Mouse (Mus musculus) gastrocnemius, postnatal 14 days (tissue): ENCODE measurements around the gene Bag6. TPM values are rescaled to one million over a fixed set of nuclear protein-coding genes. Genes with fewer than 3 reads are reported as not detected.
"Not testable (repeated sequence)": the region's sequence is repeated elsewhere in the genome, so short reads cannot be mapped to it uniquely, and the experiment has no call there.

Experiments used
- DNase-seq: peaks from one replicate; pipeline ENCODE4 v3.0.0; 2021; ENCODE audit warnings: mixed read lengths
- intact Hi-C: fragments of 180-260 bp; cut with DNase I; formaldehyde crosslinking; loops from one replicate; pipeline ENCODE4 v1.15.1; 2025; ENCODE audit warnings: low total_unique reads
- total RNA-seq, 2 experiments: library from RNA; stranded (reverse); gene quantifications; 2 replicates each; pipeline ENCODE4 v1.2.3; 2021

Gene Bag6
- total RNA-seq, 2 experiments from 2014 or later: 193 to 200 TPM

DNA sequence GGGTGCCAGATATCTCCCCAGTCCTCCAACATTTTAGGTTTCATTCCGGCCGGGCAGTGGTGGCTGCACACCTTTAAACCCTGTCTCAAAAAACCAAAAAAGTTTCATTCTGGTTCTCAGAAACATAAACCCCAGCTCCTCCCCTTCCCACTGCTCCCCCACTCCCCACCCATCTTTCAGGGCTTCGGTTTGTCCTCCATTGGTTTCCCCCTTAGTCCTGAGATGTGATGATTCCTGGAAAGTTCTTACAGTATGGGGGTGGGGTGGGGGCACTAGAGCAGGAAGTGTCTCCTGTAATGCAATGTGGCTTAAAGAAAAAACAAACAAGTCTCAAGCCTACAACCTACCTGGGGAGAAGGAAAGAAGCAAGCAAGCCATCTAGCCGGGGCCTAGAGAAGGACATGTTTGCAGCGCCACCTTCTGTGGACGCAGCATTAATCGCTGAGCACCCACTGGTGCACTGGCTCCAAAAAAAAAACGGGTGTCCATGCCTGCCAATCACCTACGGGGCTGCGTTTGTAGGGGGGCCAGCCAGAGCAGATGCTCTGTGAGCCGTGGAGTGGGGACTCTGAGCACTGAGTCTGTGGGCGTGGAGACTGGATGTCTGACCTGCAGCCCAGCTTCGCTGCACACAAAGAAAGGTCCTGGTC, 29.1 kb upstream of the Bag6 start:
- peak; percentile 35 for DNase-seq
- intact Hi-C loops: no loop called here

DNA sequence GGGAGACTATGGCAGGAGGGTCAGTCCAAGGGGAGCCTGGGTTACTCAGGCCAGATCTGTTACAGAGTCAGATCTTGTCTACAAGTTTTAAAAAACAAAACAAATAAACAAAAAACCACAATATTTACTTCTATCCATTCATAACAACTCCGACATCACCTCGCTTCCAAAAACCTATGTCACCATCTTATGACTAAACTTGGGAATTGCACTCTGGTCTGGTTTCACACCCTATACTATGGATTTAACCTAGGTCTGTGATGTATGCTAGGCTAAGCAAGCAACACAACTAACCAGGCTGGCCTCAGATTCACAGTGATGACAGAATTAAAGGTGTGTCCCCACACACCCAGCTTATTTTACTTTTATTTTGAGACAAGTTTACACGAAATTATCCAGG, 28.5 kb upstream of the Bag6 start:
- no peak for DNase-seq
- intact Hi-C loops: no loop called here

DNA sequence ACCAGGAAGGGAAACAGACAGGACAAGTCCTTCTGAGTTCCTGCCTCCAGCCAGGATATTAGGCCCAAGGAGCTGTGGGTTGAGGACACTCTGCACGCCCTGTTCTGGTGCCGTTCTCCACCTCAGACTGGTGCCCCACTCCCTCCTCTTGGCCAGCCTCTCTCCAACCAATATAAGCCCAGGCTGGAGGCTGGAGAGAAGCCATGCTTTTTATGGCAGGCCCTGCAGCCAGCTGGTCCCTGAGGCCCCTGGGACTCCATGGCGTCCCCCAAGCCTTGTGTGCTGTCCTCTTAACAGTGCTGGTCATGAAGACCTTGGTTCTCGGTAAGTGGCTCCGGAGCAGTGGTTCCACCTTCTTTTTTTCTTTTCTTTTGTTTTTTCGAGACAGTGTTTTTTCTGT, 26.9 kb upstream of the Bag6 start, which contains the start of gene Ly6g5c:
Gene Ly6g5c (plus strand): TSS at position 183 of the 400 bp plus-strand sequence.
- DNase-seq: no peak
- intact Hi-C loops: no loop called here

DNA sequence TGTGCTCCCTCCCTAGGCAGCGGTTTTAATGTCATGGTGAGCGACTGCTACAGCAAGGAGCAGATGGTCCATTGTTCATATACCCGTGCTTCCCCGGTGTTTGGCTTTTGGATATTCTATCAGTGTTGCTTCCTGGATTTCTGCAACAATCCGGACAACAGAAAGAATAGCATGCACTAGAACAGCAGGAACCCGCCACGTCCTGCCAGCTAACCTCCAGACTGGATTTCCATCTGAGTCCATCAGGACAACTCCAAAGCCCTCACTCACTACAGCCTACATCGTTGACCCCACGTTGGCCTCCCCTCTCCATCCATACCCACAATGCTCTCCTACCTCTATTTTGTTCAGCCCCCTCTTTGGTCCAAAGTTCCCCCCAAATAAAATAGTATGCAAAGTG, 23.2 kb upstream of the Bag6 start:
- no peak for DNase-seq
- intact Hi-C loops: no loop called here

DNA sequence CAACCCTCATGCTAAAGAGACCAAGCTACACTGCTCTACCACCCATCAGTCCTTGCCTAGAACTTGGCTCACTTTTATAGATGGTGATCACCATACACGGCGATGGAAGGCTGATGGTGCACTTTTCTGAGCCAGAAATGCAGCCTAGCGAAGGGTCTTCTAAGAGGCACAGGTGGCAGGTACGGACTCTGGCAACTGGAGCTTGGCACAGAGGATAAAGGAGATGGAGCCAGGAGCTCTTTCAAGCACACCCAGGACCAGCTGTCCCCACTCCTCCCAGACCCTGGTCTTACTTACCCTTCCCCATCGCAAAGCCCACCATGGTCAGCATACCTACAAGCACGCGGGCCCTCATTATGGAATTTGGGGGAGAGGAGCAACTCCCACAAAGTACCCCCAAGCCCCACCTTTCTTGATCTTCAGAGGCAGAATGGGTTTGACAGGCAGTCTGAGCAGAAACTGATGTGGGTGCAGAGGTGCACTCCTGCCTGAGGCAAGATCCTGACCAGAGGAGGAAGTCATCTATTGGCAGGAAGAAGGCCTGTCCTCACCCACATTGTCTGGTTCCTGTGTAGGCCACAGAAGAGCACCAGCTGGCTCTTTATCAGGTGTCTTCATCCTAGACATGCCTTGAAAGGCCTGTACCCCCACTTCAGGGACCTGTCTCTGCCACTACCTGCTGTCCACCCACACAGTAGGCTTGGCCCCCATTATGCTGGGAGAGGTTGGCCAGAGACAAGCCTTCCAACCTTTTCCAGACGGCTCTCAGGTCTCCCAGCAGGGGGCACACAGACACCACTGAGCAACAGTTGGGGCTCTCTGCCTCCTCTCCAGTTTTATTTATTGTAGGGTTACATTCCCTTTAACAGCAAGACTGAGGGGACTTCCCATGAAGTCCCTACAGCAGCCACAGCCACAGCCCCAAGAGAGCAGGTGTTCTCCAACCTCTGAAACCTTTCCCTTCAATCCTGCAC, 19.6 kb upstream of the Bag6 start, which contains the start of gene Ly6g5b:
Gene Ly6g5b (minus strand): TSS at position 383 of the 974 bp plus-strand sequence.
- peak; percentile 31 for DNase-seq
- intact Hi-C loops: no loop called here

DNA sequence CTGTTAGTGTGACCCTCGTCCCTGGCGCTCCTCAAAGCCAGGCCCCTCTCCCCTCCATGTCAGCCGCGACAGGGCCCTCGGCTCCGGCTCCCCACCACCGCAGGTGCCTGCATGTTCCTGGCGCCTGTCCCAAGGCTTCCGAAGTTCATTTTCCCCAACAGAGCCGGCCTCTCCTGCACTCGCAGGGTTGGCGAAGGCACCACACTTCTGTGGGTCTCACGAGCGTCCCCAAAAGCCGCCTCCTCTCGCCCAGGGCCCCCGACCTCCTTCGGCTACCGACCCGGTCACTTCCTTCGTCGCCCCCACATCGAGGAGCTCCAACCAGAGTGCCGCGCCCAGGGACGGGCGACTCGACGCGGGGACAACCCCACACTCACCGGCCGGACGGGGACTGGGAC, 14.2 kb upstream of the Bag6 start:
- intact Hi-C loops: no loop called here
- peak; percentile 47 for DNase-seq

DNA sequence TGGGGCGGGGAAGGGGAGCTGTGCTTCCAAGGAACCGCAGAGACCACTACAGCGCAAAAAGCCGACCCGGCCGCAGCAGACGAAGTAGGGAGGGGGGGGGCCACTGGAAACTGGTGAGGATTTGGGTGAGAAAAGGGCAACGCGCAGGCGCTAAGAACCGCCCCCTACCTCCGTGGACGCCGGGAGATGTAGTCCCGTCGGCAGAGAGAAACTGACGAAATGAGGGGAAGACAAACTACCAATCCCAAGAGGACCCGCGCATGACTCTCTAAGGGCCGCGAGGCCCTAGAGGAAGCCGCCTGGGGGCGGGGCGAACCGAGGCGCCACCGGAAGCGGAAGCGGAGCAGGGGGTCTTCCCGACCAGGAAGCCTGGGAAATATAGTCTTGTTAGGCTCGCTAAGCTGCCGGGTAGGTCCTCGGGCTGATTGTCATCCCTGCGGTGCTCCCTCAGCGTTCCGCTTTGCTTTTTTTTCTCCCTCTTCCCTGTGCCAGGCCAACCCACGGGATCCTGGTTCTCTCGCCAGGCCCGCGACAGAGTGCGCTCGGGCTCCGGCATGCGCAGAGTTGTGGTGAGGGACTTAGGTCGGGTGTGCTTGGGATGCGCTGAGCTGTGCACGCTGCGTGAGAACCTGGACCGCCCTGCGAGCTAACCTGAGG, 13.7 kb upstream of the Bag6 start, which contains the start of gene Gpank1:
Gene Gpank1 (plus strand): TSS at position 313 of the 657 bp plus-strand sequence.
- DNase-seq: peak; percentile 99
- intact Hi-C loops: no loop called here

DNA sequence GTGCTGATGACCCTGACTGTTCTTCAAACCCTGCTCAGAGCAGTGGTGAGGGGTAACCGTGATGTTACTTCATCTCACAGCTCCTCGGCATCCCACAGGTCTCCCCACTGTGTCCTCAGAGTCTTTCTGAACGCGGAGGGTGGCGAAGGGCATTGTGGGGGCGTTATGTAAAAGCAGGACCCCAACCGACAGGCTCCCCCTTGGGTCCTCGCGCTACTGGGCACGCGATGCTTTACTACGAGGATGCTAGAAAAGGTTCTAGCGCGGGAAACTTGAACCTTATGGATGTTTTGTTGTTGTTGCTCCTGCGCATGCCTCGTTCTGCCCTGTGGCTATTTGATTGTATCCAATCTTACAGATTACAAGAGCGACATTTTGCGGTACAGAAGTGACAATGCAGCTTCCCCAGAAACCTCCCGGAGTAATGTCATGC, 13.1 kb upstream of the Bag6 start, which contains the start of gene Csnk2b:
Gene Csnk2b (minus strand): TSS at position 183 of the 433 bp plus-strand sequence.
- intact Hi-C loops: no loop called here
- peak; percentile 52 for DNase-seq

DNA sequence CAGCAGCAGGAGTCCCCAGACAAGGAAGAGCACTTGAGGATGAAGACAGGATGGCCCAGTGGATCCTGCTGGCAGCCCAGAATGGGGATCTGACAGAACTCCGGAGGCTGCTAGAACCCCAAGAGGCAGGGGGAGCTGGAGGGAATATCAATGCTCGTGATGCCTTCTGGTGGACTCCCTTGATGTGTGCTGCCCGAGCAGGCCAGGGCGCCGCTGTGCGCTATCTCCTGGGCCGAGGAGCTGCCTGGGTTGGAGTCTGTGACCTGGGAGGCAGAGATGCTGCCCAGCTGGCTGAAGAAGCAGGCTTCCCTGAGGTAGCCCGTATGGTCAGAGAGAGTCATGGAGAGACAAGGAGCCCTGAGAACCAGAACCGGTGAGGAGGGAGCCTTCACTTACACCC, 11.7 kb upstream of the Bag6 start:
- DNase-seq: not testable (repeated sequence)

DNA sequence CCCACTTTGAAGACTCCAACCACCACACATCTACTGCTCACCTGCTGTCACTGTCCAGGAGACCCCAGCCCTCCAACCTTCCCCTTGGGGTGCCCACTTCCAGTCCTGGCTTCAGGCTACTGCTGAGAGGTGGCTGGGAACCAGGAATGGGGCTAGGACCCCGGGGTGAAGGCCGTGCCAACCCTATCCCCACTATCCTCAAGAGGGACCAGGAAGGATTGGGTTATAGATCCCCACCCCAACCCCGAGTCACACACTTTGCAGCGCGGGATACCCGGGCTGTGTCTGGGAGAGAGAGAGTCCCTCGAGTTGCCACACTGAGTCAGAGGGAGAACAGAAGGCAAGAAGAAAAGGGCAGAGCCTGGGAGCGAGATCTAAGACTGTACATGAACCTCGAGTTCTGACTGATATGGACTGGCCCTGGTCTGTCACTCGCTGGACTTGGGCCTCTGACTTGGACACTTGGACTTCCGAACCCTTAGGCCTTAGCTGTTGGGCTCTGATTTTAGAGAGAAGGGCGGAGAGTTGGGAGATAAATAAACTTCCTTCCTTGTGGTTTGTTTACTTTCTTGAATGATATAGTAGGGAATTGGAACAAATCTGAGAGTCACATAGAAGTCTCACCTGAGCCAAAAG, 10.6 kb upstream of the Bag6 start:
- intact Hi-C loops, DNase-seq: not testable (repeated sequence)

More for the DNA sequence above, 11.7 kb upstream of the Bag6 start:
- intact Hi-C loops: not testable (repeated sequence)

DNA sequence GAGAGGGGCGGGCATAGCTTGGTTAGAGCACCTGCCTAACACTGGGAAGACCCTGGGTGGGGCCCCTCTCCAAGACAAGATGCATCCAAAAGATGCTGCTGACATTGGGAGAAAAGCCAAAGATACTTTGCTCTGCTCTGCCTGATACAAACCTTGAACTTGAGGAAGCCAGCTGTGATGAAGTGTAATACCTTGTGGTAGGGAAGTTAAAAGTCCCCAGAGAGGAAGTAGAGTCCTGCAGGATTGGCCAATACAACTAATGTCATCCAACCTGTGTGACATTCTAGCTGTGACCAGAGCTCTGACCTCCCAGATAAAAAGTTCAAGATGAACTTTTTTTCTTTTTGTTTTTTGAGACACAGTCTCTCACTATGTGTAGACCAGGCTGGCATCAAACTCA, 9.9 kb upstream of the Bag6 start:
- intact Hi-C loops: no loop called here
- no peak for DNase-seq

DNA sequence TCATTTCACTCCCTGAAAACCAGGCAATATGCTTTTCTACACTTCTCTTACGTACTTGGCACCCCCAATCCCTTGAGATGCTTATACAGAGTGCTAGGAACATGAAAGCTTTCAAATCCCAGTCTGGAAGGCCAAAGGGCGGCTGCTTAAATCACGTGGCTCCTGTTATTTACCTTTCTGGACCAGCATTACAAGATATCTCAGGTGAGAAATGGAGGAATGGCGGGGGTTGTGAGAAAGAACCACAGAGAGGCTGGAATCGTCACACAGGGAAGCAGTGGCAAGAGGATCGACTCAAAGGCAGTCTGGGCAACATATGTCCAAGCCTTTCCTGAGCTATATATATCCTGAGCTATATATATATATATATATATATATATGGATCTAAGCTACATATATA, 9.4 kb upstream of the Bag6 start:
- no peak for DNase-seq
- intact Hi-C loops: no loop called here

DNA sequence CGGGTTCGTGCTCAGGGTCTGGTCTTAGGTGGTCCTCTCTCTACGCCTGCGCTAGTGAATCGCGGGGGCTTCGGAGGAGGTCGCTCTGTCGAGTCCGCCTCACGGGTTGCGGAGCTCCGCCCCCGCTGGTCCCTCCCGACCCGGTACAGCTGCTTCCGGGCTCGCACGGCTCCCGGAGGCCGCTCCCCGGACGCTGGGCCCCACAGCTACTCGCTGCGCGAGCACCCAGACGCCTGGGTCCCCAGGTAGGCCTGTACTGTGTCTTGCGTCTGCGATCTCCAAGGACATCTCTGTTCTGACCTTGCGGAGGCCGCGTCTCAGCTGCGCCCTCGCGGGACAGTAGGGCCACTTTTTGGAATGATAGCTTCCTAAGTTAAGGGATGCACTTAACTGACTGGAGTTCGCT, 8.8 kb upstream of the Bag6 start, which contains the start of gene D17H6S53E:
Gene D17H6S53E (plus strand): TSS at position 168 of the 406 bp plus-strand sequence.
- intact Hi-C loops: no loop called here
- peak; percentile 80 for DNase-seq

DNA sequence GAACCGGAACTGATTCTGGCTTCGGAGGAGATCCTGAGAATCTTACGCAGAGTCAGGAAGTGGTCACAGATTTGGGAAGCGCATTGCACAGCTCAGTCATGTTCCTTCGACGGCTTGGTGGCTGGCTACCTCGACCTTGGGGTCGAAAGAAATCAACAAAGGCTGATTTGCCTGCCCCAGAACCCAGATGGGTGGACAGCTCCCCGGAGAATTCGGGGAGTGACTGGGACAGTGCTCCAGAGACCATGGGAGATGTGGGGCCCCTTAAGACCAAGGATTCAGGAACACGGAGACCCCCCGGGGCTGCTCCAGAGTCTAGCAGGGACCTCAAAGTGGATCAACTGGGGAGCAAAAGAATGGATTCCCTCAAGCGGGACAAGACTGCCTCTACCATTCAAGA, 8.0 kb upstream of the Bag6 start:
- intact Hi-C loops: no loop called here
- DNase-seq: no peak

DNA sequence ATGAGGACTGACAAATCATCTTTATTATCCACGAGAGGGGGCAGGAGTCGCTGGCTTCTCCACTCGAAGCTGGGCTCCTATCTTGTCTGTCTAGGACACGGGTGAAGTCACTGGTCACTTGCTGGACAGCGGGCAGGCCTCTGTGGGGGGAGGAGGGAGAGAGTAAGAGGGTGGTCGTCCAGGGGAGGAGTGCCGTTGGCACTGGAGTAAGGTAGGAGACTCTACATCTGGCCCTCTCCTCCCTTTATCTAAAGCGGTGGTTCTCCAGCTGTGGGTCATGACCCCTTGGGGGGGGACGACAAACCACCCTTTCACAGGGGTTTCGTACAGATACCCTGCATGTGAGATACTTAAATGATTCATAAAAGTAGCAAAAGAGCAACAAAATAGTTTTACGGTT, 6.0 kb upstream of the Bag6 start:
- intact Hi-C loops: no loop called here
- DNase-seq: no peak

DNA sequence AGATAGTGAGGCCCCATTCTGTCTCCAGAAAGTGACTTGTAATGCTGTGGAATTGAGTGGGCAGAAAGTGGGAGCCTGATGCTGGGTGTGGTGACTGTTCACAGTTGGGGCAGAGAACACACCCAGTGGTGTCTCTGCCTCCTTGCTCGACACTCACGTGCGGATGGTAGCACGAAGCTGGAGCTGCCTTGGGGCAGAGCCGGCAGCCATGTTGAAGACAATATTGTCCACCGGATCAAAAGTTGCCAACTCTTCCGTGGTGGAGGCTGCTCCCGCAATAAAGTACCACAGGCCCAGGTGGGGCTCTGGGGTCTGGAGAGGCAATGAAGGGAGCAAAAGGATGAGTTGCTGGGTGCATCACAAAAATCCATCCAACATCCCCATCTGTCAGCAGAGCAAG, 3.9 kb upstream of the Bag6 start:
- no peak for DNase-seq
- intact Hi-C loops: no loop called here

DNA sequence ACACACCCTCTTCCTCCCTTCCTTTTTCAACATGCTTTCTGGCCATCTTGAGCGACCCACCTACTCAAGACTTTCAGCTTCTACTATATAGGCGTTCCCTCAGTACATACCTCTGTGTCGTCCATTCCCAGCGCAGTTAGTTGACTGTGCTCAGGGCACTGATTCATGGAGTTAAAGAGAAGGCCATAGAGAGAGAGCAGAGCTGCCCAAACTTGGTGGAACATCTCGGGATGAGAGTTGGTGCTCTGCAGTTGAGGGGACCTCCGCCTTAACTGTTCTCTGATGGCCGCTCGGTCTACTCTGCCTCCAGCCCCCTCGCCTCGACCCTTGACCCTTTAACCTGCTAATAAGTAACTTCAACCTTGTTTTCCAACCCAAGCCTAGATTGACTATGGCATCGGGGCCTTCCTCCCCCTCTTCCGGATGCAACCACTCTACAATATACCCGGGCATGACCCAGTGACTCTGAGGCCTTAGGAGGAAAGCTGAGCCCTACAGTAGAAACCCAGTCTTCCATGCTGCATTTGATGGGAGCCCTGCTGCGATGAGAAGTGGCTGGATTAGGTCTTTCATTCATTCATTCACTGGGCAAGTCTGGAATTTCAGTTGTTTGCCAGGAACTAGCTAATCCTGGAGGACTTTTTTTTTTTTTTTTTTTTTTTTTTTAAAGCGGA, 3.3 kb upstream of the Bag6 start, which contains the start of gene Apom:
Gene Apom (minus strand): TSS at position 551 of the 674 bp plus-strand sequence.
- DNase-seq: no peak

DNA sequence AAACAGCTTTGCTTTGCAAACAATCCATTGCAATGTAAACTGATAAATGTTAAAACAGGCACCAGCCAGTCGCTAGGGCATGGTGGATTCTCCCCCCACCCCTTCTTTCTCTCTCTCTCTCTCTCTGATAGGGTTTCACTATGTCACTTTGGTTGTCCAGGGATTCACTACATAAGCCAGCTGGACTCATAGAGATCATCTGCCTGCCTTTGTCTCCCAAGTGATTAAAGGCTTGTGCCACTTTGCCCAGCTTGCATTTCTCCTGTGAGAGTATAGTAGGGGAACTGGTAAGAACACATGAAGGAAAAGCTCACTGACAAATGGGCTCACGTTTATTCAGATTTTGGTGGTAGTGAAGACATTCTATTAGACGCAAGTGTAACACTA, 2.8 kb upstream of the Bag6 start:
- intact Hi-C loops: no loop called here
- DNase-seq: no peak

More for the DNA sequence above, 3.3 kb upstream of the Bag6 start, which contains the start of gene Apom:
- intact Hi-C loops: no loop called here

DNA sequence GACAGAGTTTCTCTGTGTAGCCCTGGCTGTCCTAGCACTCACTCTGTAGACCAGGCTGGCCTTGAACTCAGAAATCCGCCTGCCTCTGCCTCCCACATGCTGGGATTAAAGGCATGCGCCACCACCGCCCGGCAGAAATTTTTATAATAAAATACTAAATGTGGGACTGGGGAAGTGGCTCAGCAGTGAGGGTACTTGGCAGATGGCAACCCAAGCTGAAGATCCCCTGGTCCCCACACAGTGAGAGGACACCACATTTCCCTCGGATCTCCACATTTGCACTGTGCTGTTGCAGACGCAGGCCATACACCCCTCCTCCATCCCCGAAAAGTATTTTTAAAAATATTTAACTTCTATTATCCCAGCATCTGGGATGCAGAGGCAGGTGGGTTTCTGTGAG, 1.5 kb upstream of the Bag6 start:
- intact Hi-C loops: no loop called here
- no peak for DNase-seq
